Mouse (Mus musculus) cerebellum, adult 9-11 months (tissue): ENCODE results near the gene Pi16.
"Not testable (repeated sequence)": the region's sequence is repeated elsewhere in the genome, so short reads cannot be mapped to it uniquely, and the experiment has no call there.

Source experiments
- DNase-seq: peaks from one replicate; pipeline ENCODE4 v3.0.0; 2022

The Pi16 gene

GRCm38 (mm10) chr17:29317380-29317779, at the start of gene Pi16:
Gene Pi16 (plus strand): TSS chr17:29317680.
- DNase-seq: not testable (repeated sequence)

- no peak for DNase-seq
These were observed 49.4 kb upstream of the Pi16 start for GRCm38 (mm10) chr17:29267931-29268681.

- DNase-seq: peak; percentile 97
These were observed 48.7 kb upstream of the Pi16 start, which contains the start of gene BC004004 for GRCm38 (mm10) chr17:29268682-29269348. Gene BC004004 (plus strand): TSS chr17:29268788.

- DNase-seq: no peak
These were observed 48.2 kb upstream of the Pi16 start for GRCm38 (mm10) chr17:29269349-29269706.

- no peak for DNase-seq
These were observed 47.3 kb upstream of the Pi16 start for GRCm38 (mm10) chr17:29270148-29270698.

- no peak for DNase-seq
These were observed 44.3 kb upstream of the Pi16 start for GRCm38 (mm10) chr17:29273156-29273555.

- no peak for DNase-seq
These were observed 43.6 kb upstream of the Pi16 start for GRCm38 (mm10) chr17:29273889-29274288.

GRCm38 (mm10) chr17:29280422-29280821, 37.1 kb upstream of the Pi16 start:
- DNase-seq: no peak

GRCm38 (mm10) chr17:29281541-29281940, 35.9 kb upstream of the Pi16 start:
- no peak for DNase-seq

GRCm38 (mm10) chr17:29282216-29282952, 35.1 kb upstream of the Pi16 start:
- DNase-seq: no peak

GRCm38 (mm10) chr17:29291793-29292192, 25.7 kb upstream of the Pi16 start:
- no peak for DNase-seq

GRCm38 (mm10) chr17:29292996-29293395, 24.5 kb upstream of the Pi16 start:
- DNase-seq: no peak

- DNase-seq: no peak
These were observed 23.5 kb upstream of the Pi16 start for GRCm38 (mm10) chr17:29293807-29294605.

GRCm38 (mm10) chr17:29295835-29296234, 21.6 kb upstream of the Pi16 start:
- no peak for DNase-seq

- no peak for DNase-seq
These were observed 20.2 kb upstream of the Pi16 start for GRCm38 (mm10) chr17:29297321-29297720.

GRCm38 (mm10) chr17:29297813-29298212, 19.7 kb upstream of the Pi16 start:
- no peak for DNase-seq

GRCm38 (mm10) chr17:29299282-29299681, 18.2 kb upstream of the Pi16 start:
- no peak for DNase-seq

- no peak for DNase-seq
These were observed 16.6 kb upstream of the Pi16 start for GRCm38 (mm10) chr17:29300926-29301325.

GRCm38 (mm10) chr17:29301421-29301820, 16.1 kb upstream of the Pi16 start:
- DNase-seq: no peak

- no peak for DNase-seq
These were observed 15.3 kb upstream of the Pi16 start for GRCm38 (mm10) chr17:29302149-29302548.

GRCm38 (mm10) chr17:29303087-29303486, 14.4 kb upstream of the Pi16 start:
- DNase-seq: no peak

GRCm38 (mm10) chr17:29303856-29304255, 13.6 kb upstream of the Pi16 start:
- DNase-seq: no peak
